Mouse (Mus musculus) brain, embryonic 18.5 days (tissue): ENCODE data around the gene Zfp131.
A peak's percentile ranks its signal among the peaks of the same experiment; 100 is the strongest.
"Not testable (repeated sequence)": the region's sequence is repeated elsewhere in the genome, so short reads cannot be mapped to it uniquely, and the experiment has no call there.

Experiments used
- DNase-seq: peaks from one replicate; pipeline ENCODE4 v3.0.0-alpha.2; 2012; ENCODE audit warnings: low read depth, low spot score

Gene Zfp131

DNA sequence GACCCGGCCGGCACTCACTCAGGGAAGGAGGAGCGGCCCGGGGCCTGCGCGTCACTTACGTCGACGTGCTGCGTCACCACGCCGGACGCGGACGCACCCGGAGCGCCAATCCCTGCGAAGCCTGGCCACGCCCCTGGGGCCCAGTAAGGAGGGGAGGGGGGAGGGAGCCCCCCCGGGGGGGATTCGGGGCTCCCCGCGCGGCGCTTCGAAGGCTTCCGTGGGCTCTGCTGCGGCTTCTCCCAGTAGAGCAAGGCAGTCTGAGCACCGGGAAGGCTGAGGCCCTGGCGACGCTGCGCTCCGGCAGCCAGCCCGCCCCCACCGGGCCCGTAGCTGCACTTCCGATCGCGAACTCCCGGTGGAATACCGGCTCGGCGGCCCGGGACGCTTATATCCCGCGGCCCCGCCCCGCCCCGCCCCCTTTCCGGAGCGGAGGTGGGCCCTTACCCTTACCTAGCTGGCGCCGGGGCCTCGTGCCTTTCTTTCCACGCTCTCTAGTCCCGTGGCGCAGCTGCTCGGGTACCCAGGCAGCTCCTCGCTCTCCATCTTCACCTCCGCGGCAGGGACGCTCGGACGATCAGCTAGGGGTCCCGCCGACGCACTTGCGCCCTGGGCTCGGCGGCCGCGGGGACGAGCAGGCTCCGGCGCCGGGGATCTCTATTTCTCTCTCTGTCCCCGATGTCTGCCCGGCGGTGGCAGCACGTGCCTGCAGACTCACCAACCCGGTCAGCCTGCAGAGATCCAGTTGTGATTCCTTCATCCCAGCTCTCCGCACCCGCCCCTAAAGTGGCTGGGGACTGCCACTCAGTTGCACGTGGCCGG, at the start of gene Zfp131:
TSS of gene Zfp131 (minus strand) at position 129 of the 819 bp plus-strand sequence.
- peak; percentile 93 for DNase-seq

GRCm38 (mm10) chr13:119839982-119840381, 49.3 kb upstream of the Zfp131 start:
- not testable (repeated sequence) for DNase-seq

- DNase-seq: not testable (repeated sequence)
These were observed 47.1 kb upstream of the Zfp131 start for GRCm38 (mm10) chr13:119837719-119838337.

GRCm38 (mm10) chr13:119836324-119836811, 45.7 kb upstream of the Zfp131 start:
- DNase-seq: not testable (repeated sequence)

DNA sequence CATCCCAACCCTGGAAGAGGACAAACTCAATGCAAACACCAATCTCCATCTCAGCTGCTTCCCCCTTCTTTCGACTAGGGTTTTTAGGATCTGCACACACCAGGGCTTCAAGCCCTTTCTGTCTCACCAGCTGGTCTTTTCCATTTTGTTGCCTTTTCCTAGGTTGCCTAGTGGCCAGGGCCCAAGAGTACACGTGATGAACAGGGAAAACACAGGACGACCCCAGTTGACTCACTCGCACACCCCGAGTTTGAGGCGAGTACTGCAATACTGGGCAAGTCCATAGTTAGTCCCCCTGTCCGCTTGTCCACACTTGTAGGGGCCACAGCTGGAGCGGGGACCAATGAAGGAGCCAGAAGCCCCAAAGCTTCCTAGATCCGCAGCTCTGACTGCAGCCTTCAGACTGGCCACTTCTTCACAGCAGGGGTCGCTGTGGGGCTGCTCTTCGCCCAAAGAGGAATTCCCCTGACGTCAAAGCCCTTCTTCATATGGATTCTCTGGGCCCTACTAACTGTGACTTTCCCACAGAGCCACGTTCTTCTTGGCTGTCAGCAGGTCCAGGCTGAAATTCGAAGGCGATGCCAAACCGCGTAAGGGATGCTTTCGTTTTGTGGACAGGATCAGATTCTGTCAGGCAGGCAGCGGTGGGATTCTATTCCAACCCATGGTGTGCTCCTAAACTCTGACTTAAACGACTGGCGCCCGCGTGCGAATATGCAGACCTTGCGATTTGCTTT, 44.8 kb upstream of the Zfp131 start, which contains the start of gene D13Ertd608e:
TSS of gene D13Ertd608e (plus strand) at position 687 of the 737 bp plus-strand sequence.
- not testable (repeated sequence) for DNase-seq

- DNase-seq: not testable (repeated sequence)
These were observed 39.4 kb upstream of the Zfp131 start, which contains the start of gene AF067063 for GRCm38 (mm10) chr13:119830116-119830515. Gene AF067063, minus strand, starts transcription at chr13:119830216.

DNA sequence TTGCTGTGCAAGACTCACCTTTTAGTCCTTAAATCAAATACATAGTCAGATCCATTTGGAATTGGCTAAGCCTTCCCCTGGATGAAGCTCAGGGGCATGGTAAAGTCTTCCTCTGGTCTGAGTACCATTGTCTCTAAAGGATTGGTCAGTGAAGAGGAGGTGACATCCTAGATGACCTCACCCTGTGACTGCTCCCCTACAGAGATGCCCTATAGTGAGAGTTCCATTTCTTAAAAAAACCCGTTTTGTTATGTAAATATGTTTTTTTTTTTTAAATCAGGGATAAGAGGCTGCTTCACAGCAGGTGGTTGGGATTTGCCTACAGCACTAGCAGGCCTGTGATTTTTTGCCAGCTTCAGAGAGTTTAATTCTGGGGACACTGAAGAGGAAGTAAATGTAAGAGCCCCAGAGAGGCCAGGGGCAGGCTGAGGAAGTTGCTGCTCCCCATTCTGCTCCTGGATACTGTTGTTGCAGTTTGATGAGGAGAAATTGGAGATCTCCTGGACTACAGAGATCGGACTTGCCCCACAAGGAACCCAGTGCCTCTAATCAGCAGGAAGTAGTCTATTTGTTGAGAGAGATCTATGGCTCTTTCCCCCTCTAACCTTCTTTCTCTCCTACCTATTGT, 27.0 kb upstream of the Zfp131 start:
- DNase-seq: no peak

DNA sequence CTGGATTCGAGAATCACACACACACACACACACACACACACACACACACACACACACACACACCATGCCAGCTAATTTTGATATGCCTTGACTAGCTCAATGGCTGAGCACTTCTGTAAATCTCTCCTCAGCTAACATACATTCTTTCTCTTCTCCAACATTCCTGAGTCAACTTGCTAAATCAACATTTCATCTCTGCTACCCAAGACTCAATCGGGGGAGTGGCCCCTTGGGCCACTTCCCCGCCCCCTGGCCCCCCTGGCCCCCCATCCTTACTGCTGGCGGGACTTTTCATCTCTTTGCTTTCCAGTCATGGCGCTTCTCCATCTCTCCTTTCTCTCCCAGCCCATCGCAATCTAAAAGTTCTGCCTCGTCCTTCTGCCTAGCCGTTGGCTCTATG, 26.1 kb upstream of the Zfp131 start:
- no peak for DNase-seq

DNA sequence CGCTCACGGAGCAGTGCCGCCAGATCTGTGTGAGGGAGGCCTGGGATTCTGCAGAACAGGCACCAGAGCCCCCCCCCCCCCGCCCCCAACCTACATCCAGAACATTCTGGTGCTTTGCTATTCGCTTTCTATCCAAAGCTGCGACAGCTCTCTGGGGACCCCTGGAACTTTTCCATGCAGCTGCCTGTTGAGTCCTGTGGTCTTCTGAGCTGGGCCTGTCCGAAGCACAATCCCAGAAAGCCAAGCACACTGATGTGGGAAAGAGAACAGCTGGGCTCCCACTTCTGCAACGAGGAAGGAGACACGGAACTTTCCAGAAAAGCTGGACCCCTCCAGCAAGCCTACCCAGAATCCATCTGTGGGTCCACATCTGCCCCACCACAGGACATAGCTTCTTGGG, 19.3 kb upstream of the Zfp131 start:
- DNase-seq: no peak

GRCm38 (mm10) chr13:119808937-119809336, 18.2 kb upstream of the Zfp131 start:
- no peak for DNase-seq

DNA sequence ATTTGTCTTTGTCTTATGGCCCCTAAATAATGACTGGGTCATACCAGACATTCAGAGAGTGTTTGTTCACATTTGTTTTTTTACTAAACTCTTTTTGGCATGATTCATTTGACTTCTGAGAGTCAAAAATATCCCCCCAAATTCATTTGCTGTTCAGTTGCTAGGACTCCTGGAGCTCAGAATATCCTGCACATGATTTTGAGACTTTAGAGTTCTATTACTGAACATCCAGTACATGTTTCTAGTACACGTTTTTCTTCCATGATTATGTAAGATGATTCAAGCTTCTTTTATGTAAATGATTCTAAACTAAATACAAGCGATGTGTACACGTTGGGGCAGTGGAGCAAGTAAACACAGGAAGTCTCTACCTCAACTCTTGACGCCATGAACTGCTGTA, 7.0 kb upstream of the Zfp131 start:
- no peak for DNase-seq

- no peak for DNase-seq
These were observed 2.2 kb upstream of the Zfp131 start for GRCm38 (mm10) chr13:119792791-119793404.

DNA sequence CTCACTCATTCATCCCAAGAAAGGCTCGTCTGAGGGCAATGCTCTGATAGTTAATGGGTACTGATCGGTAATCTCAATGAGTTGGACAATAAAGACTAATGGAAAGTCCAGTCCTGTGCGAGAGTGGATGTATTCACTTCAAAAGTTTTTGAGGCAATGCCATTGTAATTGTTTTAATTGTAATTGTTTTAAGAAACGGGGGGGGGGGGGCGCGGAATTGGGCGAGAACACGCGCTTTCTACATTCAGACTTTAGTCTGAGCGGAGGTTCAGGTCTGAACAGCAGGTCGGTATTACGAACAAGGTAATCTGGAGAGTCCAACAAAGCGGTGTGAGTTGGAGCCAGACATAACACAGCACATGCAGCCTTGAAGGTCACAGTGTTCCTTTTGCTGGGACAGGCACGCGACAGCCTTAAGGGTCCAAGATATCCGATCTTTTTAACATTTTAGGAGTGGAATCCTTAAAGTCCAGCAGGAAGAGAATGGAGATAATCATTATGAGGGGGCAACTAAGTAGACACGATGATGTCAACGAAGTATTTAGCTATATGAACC, 969 bp upstream of the Zfp131 start:
- peak; percentile 4 for DNase-seq

DNA sequence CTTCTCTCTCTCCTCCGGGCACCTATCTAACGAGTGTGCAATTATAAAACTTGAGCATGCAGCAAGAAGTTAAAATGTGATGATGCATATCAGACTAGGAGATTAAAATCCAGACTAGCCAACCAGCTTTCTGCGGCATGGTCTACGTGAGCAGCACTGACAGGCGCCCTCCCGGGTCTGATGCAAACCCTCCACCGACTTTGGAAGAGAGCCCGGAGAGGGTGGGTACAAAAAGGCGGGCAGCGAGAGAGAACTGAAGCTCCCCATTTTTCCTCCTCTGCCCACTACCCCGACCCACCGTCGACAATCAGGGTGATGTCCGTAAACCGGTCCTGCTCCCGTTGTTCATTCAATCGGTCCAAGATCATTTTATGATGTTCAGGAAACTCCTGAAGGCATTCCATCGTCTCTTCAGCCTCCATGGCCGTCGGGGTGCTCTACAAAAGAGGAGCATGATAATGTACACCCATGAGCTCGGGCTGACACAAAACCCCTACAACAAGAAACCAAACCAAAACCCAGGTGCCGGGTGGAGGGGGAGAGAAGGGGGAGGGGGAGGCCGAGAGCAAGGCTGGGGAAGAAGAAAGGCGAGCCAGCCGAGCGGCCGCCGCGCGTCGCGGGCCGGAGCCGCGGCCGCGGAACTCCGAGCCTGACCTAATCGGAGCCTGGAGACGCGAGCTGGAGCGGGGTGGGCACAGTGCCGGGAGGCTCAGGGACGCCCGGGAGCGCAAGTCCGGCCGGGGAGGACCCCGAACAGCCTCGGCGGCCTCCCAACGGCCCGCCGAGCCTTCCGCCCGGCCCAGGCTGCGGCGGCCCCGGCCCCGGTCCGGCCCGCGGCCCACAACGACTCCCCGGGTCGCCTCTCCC, 605 bp downstream of the Zfp131 start:
- peak; percentile 37 for DNase-seq

DNA sequence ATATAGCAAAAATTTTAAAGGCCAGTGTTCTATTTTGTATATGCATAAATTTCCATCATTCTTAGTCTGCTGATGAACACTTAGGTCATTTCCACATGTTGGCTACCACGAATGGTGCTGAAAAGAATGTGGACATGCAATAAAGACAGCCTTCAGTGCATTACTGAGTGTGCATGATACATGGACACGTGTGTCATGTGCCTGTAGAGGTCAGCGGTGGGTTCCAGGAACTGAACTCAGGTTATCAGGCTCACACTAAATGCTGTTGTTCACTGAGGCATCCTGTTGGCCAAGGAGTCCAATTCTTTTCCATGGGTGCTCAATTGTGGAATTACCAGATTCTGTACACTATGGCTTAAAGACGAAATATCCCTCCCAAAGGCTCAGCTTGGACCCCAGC, 7.1 kb downstream of the Zfp131 start:
- no peak for DNase-seq

GRCm38 (mm10) chr13:119768541-119768940, 22.1 kb downstream of the Zfp131 start:
- DNase-seq: no peak

DNA sequence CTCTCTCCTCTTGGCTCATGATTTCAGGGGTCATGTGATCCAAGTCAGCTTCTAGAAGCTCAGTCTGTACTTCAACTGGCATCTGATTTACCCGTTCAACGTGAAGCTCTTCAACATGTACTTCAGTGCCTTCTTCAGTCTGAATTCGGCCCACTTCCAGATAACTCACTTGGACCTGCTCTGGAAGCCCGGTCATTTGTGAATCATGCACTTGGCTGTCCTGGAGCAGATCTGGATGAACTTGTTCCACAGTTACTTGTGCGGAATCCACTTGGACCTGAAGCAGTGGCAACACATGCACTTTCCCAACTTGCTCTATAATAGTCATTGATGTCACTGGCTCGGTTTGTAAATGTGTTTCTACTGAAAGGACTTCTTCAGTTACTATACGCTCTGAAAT, 24.2 kb downstream of the Zfp131 start:
- DNase-seq: no peak

- no peak for DNase-seq
These were observed 33.9 kb downstream of the Zfp131 start for GRCm38 (mm10) chr13:119756831-119757230.

GRCm38 (mm10) chr13:119755681-119756471, 34.8 kb downstream of the Zfp131 start, which contains the start of gene Nim1k:
Gene Nim1k, minus strand, starts transcription at chr13:119755882.
- DNase-seq: peak; percentile 72
